Mouse (Mus musculus) thymus, adult 2 months (tissue): ENCODE results near the gene Dhcr24.

Experiments used
- CTCF ChIP-seq: fragments of 200-500 bp; IDR thresholded peaks from 2 replicates; pipeline ENCODE4 v1.5.1; 2012; ENCODE audit warnings: mild to moderate bottlenecking, control low read depth, low read length, moderate library complexity, borderline replicate concordance; ENCODE audit not compliant: control insufficient read depth, poor library complexity, insufficient read depth; ENCODE audit errors: extremely low read depth
- POLR2A ChIP-seq: fragments of 200-500 bp; IDR thresholded peaks from 2 replicates; pipeline ENCODE4 v1.6.1; 2012; ENCODE audit warnings: mild to moderate bottlenecking, low read length, control low read depth, moderate library complexity; ENCODE audit not compliant: control insufficient read depth, poor library complexity, insufficient read depth; ENCODE audit errors: extremely low read depth

DNA sequence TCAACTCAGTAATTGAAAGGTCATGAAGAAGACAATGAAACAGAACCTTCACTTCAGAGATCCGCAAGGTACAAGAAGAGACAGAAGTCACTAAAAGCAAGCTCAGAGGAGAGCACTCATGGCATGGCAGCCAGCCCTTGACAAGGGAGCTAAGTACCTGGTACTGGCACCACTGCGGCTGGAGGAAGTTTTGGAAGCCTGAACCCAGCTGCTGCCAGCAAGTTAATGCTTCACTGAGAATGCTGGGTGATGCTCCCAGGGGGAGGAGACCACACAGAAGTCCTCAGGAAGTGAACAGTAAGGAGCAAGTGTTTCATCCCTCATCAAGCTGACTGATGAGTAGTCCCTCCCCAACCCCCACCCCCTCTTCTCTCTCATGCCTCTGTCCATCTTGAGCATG, 18.6 kb upstream of the Dhcr24 start:
- TF ChIP-seq CTCF: no peak
- no peak for TF ChIP-seq POLR2A
